Mouse (Mus musculus): ENCODE data around the gene Acsf2. TPM values are rescaled to one million over a fixed set of nuclear protein-coding genes. Genes with fewer than 3 reads are reported as not detected.
A peak's percentile ranks its signal among the peaks of the same experiment; 100 is the strongest.

The Acsf2 gene
- polyA plus RNA-seq, 1 experiment, result 15.8 TPM

- H3K4me1 ChIP-seq (replicated peaks; ENCODE audit: control insufficient read depth, insufficient read depth, low read length), result peaks cover 11% of the 10 kb centered on the region
- DNase-seq, result no peak
- no peak for TF ChIP-seq CTCF (IDR thresholded peaks at IDR 0.05; ENCODE audit: borderline replicate concordance, control insufficient read depth, extremely low read depth, insufficient read depth, low read length, poor library complexity)
- no peak for TF ChIP-seq POLR2A (IDR thresholded peaks at IDR 0.05; ENCODE audit: control insufficient read depth, extremely low read depth, insufficient read depth, low read length, poor library complexity)
- no peaks in the 10 kb centered on the region for H3K27me3 ChIP-seq (ENCODE audit: control insufficient read depth, insufficient read depth, low read length)
- H3K27ac ChIP-seq (ENCODE audit: control insufficient read depth, insufficient read depth, low read length), result no peak overlapping the region
- H3K36me3 ChIP-seq (ENCODE audit: control insufficient read depth, insufficient read depth, low read length), result peaks cover 42% of the 10 kb centered on the region
- WGBS, result over 99% methylated on average over 5 of the region's 5 CpGs
- no peak overlapping the region for H3K4me3 ChIP-seq (ENCODE audit: control insufficient read depth, insufficient read depth, low read length)
Observed at GRCm38 (mm10) chr11:94631969-94632368, 30.3 kb upstream of the Acsf2 start.

- 16% methylated on average over 26 of the region's 26 CpGs for WGBS
- DNase-seq, result peak; percentile 20
- Histone ChIP-seq H3K36me3 (ENCODE audit: control insufficient read depth, insufficient read depth, low read length) (peaks cover 26% of the 10 kb centered on the region), H3K4me3 (ENCODE audit: control insufficient read depth, insufficient read depth, low read length) (peak overlapping the region; percentile 69), H3K27me3 (ENCODE audit: control insufficient read depth, insufficient read depth, low read length) (no peaks in the 10 kb centered on the region), H3K27ac (ENCODE audit: control insufficient read depth, insufficient read depth, low read length) (no peak overlapping the region), H3K4me1 (replicated peaks; ENCODE audit: control insufficient read depth, insufficient read depth, low read length) (peaks cover 11% of the 10 kb centered on the region)
- no peak for TF ChIP-seq CTCF (IDR thresholded peaks at IDR 0.05; ENCODE audit: borderline replicate concordance, control insufficient read depth, extremely low read depth, insufficient read depth, low read length, poor library complexity)
- TF ChIP-seq POLR2A (IDR thresholded peaks at IDR 0.05; ENCODE audit: control insufficient read depth, extremely low read depth, insufficient read depth, low read length, poor library complexity), result no peak
Observed at GRCm38 (mm10) chr11:94630199-94631011, 28.7 kb upstream of the Acsf2 start.

- WGBS, result under 1% methylated on average over 28 of the region's 28 CpGs
- H3K27ac ChIP-seq (ENCODE audit: control insufficient read depth, insufficient read depth, low read length), result no peak overlapping the region
Observed at GRCm38 (mm10) chr11:94629884-94630198, 28.2 kb upstream of the Acsf2 start.

GRCm38 (mm10) chr11:94629199-94629883 is 27.7 kb upstream of the Acsf2 start, which contains the start of gene Lrrc59:
Gene Lrrc59, plus strand, starts transcription at chr11:94629767.
- H3K4me1 ChIP-seq (replicated peaks; ENCODE audit: control insufficient read depth, insufficient read depth, low read length), result peaks cover 11% of the 10 kb centered on the region
- no peak within 1 kb of the TSS for H3K27ac ChIP-seq (ENCODE audit: control insufficient read depth, insufficient read depth, low read length)
- peak; percentile 97 for DNase-seq
- WGBS, result 3% methylated on average over 40 of the region's 41 CpGs
- H3K27me3 ChIP-seq (ENCODE audit: control insufficient read depth, insufficient read depth, low read length), result no peaks in the 10 kb centered on the region
- H3K4me3 ChIP-seq (ENCODE audit: control insufficient read depth, insufficient read depth, low read length), result peak within 1 kb of the TSS; percentile 69
- H3K36me3 ChIP-seq (ENCODE audit: control insufficient read depth, insufficient read depth, low read length), result peaks cover 15% of the 10 kb centered on the region
- TF ChIP-seq CTCF (IDR thresholded peaks at IDR 0.05; ENCODE audit: borderline replicate concordance, control insufficient read depth, extremely low read depth, insufficient read depth, low read length, poor library complexity) (peak; percentile 100), POLR2A (IDR thresholded peaks at IDR 0.05; ENCODE audit: control insufficient read depth, extremely low read depth, insufficient read depth, low read length, poor library complexity) (peak; percentile 83)

More at GRCm38 (mm10) chr11:94629884-94630198, 28.2 kb upstream of the Acsf2 start:
- Histone ChIP-seq H3K4me3 (ENCODE audit: control insufficient read depth, insufficient read depth, low read length) (peak overlapping the region; percentile 69), H3K4me1 (replicated peaks; ENCODE audit: control insufficient read depth, insufficient read depth, low read length) (peaks cover 11% of the 10 kb centered on the region), H3K27me3 (ENCODE audit: control insufficient read depth, insufficient read depth, low read length) (no peaks in the 10 kb centered on the region), H3K36me3 (ENCODE audit: control insufficient read depth, insufficient read depth, low read length) (peaks cover 20% of the 10 kb centered on the region)
- no peak for DNase-seq
- TF ChIP-seq CTCF (IDR thresholded peaks at IDR 0.05; ENCODE audit: borderline replicate concordance, control insufficient read depth, extremely low read depth, insufficient read depth, low read length, poor library complexity), result no peak
- no peak for TF ChIP-seq POLR2A (IDR thresholded peaks at IDR 0.05; ENCODE audit: control insufficient read depth, extremely low read depth, insufficient read depth, low read length, poor library complexity)

- Histone ChIP-seq H3K4me1 (replicated peaks; ENCODE audit: control insufficient read depth, insufficient read depth, low read length) (no peaks in the 10 kb centered on the region), H3K27me3 (ENCODE audit: control insufficient read depth, insufficient read depth, low read length) (no peaks in the 10 kb centered on the region), H3K4me3 (ENCODE audit: control insufficient read depth, insufficient read depth, low read length) (no peak overlapping the region), H3K27ac (ENCODE audit: control insufficient read depth, insufficient read depth, low read length) (no peak overlapping the region), H3K36me3 (ENCODE audit: control insufficient read depth, insufficient read depth, low read length) (no peaks in the 10 kb centered on the region)
- no peak for DNase-seq
- WGBS, result 17% methylated on average over 2 of the region's 2 CpGs
- TF ChIP-seq POLR2A (IDR thresholded peaks at IDR 0.05; ENCODE audit: control insufficient read depth, extremely low read depth, insufficient read depth, low read length, poor library complexity) (no peak), CTCF (IDR thresholded peaks at IDR 0.05; ENCODE audit: borderline replicate concordance, control insufficient read depth, extremely low read depth, insufficient read depth, low read length, poor library complexity) (no peak)
Observed at GRCm38 (mm10) chr11:94622162-94622561, 20.5 kb upstream of the Acsf2 start.

GRCm38 (mm10) chr11:94621458-94621852 is 19.8 kb upstream of the Acsf2 start:
- peak; percentile 7 for DNase-seq
- no peak for TF ChIP-seq CTCF (IDR thresholded peaks at IDR 0.05; ENCODE audit: borderline replicate concordance, control insufficient read depth, extremely low read depth, insufficient read depth, low read length, poor library complexity)
- TF ChIP-seq POLR2A (IDR thresholded peaks at IDR 0.05; ENCODE audit: control insufficient read depth, extremely low read depth, insufficient read depth, low read length, poor library complexity), result no peak
- Histone ChIP-seq H3K4me3 (ENCODE audit: control insufficient read depth, insufficient read depth, low read length) (no peak overlapping the region), H3K4me1 (replicated peaks; ENCODE audit: control insufficient read depth, insufficient read depth, low read length) (no peaks in the 10 kb centered on the region), H3K27me3 (ENCODE audit: control insufficient read depth, insufficient read depth, low read length) (no peaks in the 10 kb centered on the region), H3K27ac (ENCODE audit: control insufficient read depth, insufficient read depth, low read length) (no peak overlapping the region), H3K36me3 (ENCODE audit: control insufficient read depth, insufficient read depth, low read length) (no peaks in the 10 kb centered on the region)

Measured in thymus, adult 2 months (tissue).